Mouse (Mus musculus) CD4-positive naive resting alpha-beta T cell, adult 76 days (primary cell): ENCODE data around the gene Trnt1. TPM values are rescaled to one million over a fixed set of nuclear protein-coding genes. Genes with fewer than 3 reads are reported as not detected.

Experiments
- total RNA-seq: library from RNA; stranded (reverse); gene quantifications from one replicate; pipeline ENCODE4 v1.2.4, GENCODE M21; 2023

Gene Trnt1
- total RNA-seq = 95.2 TPM

GRCm38 (mm10) chr6:106768640-106769289, at the start of gene Trnt1:
Gene Trnt1 (plus strand): TSS chr6:106769120.

GRCm38 (mm10) chr6:106748887-106749388, 20.0 kb upstream of the Trnt1 start, which contains the start of gene Il5ra:
Gene Il5ra (minus strand): TSS chr6:106749037.

GRCm38 (mm10) chr6:106799333-106800226, 30.7 kb downstream of the Trnt1 start, which contains the start of gene Crbn:
Gene Crbn (minus strand): TSS chr6:106800077.

Other genes with a start within 250 kb of the Trnt1 start
- gene Il5ra, start 20.1 kb upstream of the Trnt1 start, total RNA-seq = 1.5 TPM
- gene Crbn, start 31.0 kb downstream of the Trnt1 start, total RNA-seq = 131 TPM